In the genomic region with DNA sequence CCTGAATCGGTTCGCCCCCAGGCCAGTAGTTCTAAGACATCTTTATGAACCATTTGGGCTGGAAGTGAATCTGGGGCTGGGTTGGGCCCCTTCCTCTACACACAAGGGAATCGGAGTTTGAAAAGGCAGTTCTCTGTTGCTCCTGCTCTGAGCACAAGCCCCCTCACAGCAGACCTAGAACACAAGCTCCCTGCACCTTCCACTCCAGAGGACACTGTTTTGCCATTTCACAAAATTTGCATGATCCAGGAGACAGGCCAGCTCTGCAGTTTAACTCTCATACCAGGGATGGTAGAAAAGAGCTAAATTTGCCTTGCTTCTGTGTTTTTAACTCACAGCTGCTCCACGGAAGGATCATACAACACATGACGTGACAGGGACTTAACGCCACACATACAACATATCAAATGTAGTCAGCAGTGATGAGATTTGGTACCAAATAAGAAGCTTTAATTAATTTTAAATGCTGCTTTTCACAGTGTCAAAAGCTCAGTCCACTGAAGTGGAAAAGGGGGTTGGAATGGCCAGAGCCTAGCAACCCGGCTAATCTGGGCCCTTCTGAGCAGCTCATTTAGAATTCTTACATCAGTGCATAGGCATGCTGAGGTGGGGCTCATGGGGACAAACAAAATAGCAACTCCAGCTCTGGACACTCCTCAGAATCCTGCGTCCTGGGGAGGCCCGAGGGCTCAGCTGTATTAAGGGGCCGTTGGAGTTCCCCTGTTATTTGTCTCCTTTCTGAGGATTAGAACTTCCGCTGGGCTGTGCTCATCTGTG, we compare ENCODE assay signal across 9 mouse cellular contexts.
DNase-seq lines count a peak whose midpoint lies in the region; ATAC-seq lines count a peak whose summit lies in the region.
"Had no signal": no experiment of that assay in that cellular context is flagged by ENCODE, and none has a peak within 500 bp of the region (broad histone marks: within the 10 kb centered on the region; RNA-seq: fewer than 3 reads in every experiment).

No protein-coding gene starts in this region.

- H3K9ac ChIP-seq in neural tube, embryonic 11.5 days (ENCODE audit: low read length), result no peak overlapping the region
- no peak overlapping the region for H3K9ac ChIP-seq in stomach, embryonic 15.5 days

- H3K9me3 ChIP-seq in neural tube, embryonic 11.5 days (ENCODE audit: control insufficient read depth, low read length), result no peaks in the 10 kb centered on the region
- no peaks in the 10 kb centered on the region for H3K9me3 ChIP-seq in stomach, embryonic 15.5 days

- no peak overlapping the region for H3K4me2 ChIP-seq in neural tube, embryonic 11.5 days (ENCODE audit: low read depth)
- no peak overlapping the region for H3K4me2 ChIP-seq in stomach, embryonic 15.5 days

- H3K36me3 ChIP-seq in neural tube, embryonic 11.5 days (ENCODE audit: control insufficient read depth, insufficient read depth, low read length), result no peaks in the 10 kb centered on the region
- H3K36me3 ChIP-seq in stomach, embryonic 15.5 days, result no peaks in the 10 kb centered on the region

- no peak overlapping the region for H3K4me3 ChIP-seq in neural tube, embryonic 11.5 days (ENCODE audit: low read depth, low read length)
- H3K4me3 ChIP-seq in stomach, embryonic 15.5 days (replicated peaks), result no peak overlapping the region
- H3K4me3 ChIP-seq: erythroblast, embryonic 14.5 days had no signal

- ATAC-seq in neural tube, embryonic 11.5 days (ENCODE audit: insufficient read depth, low FRiP score, low TSS enrichment), result peak; percentile 70
- ATAC-seq in stomach, embryonic 15.5 days (ENCODE audit: insufficient read depth, low FRiP score, low read depth), result peak; percentile 66; the same call in 1 of the 2 replicates

- no peaks in the 10 kb centered on the region for H3K27me3 ChIP-seq in neural tube, embryonic 11.5 days (ENCODE audit: control insufficient read depth, insufficient read depth, low read length)
- no peaks in the 10 kb centered on the region for H3K27me3 ChIP-seq in stomach, embryonic 15.5 days (replicated peaks)

- peak overlapping the region; percentile 82 for H3K27ac ChIP-seq in neural tube, embryonic 11.5 days (ENCODE audit: low read depth, low read length)
- H3K27ac ChIP-seq in stomach, embryonic 15.5 days, result no peak overlapping the region

- peaks cover 13% of the 10 kb centered on the region; the same call in 1 of the 2 replicates for H3K4me1 ChIP-seq in neural tube, embryonic 11.5 days (ENCODE audit: control insufficient read depth, insufficient read depth, low read length)
- H3K4me1 ChIP-seq in stomach, embryonic 15.5 days, result peaks cover 4% of the 10 kb centered on the region; the same call in 1 of the 2 replicates

- WGBS in neural tube, embryonic 11.5 days, result 41% methylated on average over 11 of the region's 11 CpGs
- WGBS in stomach, embryonic 15.5 days, result 69% methylated on average over 11 of the region's 11 CpGs

- DNase-seq in neural tube, embryonic 11.5 days (ENCODE audit: low spot score), result peak; percentile 69
- no peak for DNase-seq in neural tube, embryonic 10.5 days (ENCODE audit: extremely low spot score, low spot score)
- DNase-seq in heart, adult 9 months (ENCODE audit: low spot score in 2 of 2), result peak; percentile 6 to 40
- DNase-seq in kidney, postnatal 36 days, result peak; percentile 2 to 3
- DNase-seq in adrenal gland, adult (ENCODE audit: inconsistent age in 2 of 2, low spot score in 1 of 2), result no peak
- DNase-seq in adrenal gland, adult 18-20 months (ENCODE audit: low spot score in 2 of 2), result no peak
- DNase-seq in right cerebral cortex, adult 18-20 months, result no peak

Comparison
In these comparisons a context has a peak if more than half of its experiments do, and no peak if none do; other contexts are left out.
1. DNase-seq: peak in neural tube, embryonic 11.5 days (single experiment), heart, adult 9 months (2 of 2) and kidney, postnatal 36 days (2 of 2); none in neural tube, embryonic 10.5 days (single experiment), adrenal gland, adult (0 of 2), adrenal gland, adult 18-20 months (0 of 2) and right cerebral cortex, adult 18-20 months (single experiment).